Mouse (Mus musculus) stomach, embryonic 14.5 days (tissue): ENCODE measurements at regions not wholly inside any gene's neighbourhood (a gene's known extent, or its start where the extent isn't known, plus 50 kb on each side); places are given as distances from the start of the nearest gene placed in this dataset.

Source experiments
- ATAC-seq: fragments of 200-750 bp; cut with Nextera tagmentation; 2 replicates; pipeline ENCODE4 v1.8.0; 2017; ENCODE audit warnings: low read depth, moderate TSS enrichment; ENCODE audit not compliant: insufficient number of reproducible peaks, insufficient read depth, low FRiP score
- H3K27ac ChIP-seq: fragments of 300-500 bp; sonication (generic); 2 replicates; pipeline ENCODE4 v1.5.1; 2014; ENCODE audit warnings: mild to moderate bottlenecking, low read length, moderate library complexity, mixed read lengths
- H3K27me3 ChIP-seq: fragments of 300-500 bp; sonication (generic); 2 replicates; pipeline ENCODE4 v1.6.1; 2014; ENCODE audit warnings: low read length, control low read depth, mixed read lengths; ENCODE audit not compliant: control insufficient read depth, insufficient read depth
- H3K36me3 ChIP-seq: fragments of 300-500 bp; sonication (generic); 2 replicates; pipeline ENCODE4 v1.6.1; 2014; ENCODE audit warnings: mild to moderate bottlenecking, control low read depth, low read length, moderate library complexity, mixed read lengths; ENCODE audit not compliant: control insufficient read depth, insufficient read depth
- H3K4me1 ChIP-seq: fragments of 300-500 bp; sonication (generic); 2 replicates; pipeline ENCODE4 v1.6.1; 2014; ENCODE audit warnings: low read length, control low read depth, mixed read lengths; ENCODE audit not compliant: control insufficient read depth, insufficient read depth
- H3K4me2 ChIP-seq: fragments of 300-500 bp; sonication (generic); replicated peaks from 2 replicates; pipeline ENCODE4 v1.6.1; 2014; ENCODE audit warnings: low read depth, low read length, control low read depth
- H3K4me3 ChIP-seq: fragments of 300-500 bp; sonication (generic); 2 replicates; pipeline ENCODE4 v1.5.1; 2014; ENCODE audit warnings: low read depth, low read length, control low read depth
- H3K9ac ChIP-seq: fragments of 300-500 bp; sonication (generic); replicated peaks from 2 replicates; pipeline ENCODE4 v1.6.1; 2014; ENCODE audit warnings: low read depth, mild to moderate bottlenecking, control low read depth, low read length, moderate library complexity, mixed read lengths
- H3K9me3 ChIP-seq: fragments of 300-500 bp; sonication (generic); 2 replicates; pipeline ENCODE4 v1.6.1; 2016; ENCODE audit warnings: low read depth, low read length, control low read depth; ENCODE audit not compliant: control insufficient read depth
- WGBS: fragments of 180-500 bp; shearing (Covaris S2); extraction: QIAGEN DNeasy Blood & Tissue Kit; methylation state at CpG from one replicate; pipeline ENCODE4 v1.1.7; 2014; 5-methylcytosine and 5-hydroxymethylcytosine counted together

DNA sequence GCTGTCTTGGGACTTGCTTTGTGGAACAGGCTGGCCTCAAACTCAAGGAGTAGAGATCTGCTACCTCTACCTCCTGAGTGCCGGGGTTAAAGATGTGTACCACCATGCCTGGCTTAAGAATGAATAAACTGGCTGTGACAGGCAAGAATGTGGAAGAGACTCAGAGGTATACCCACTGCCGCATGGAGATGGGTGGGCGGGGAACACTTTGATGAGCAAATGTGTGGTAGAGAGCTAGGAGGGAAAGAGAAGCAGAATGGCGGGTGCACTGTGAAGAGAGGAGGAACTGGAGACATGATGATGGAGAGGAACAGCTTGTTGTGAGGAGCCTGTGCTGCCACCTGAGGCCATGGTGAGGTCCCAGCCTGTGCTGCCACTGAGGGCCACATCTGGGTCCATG is 138.9 kb downstream of the Tpra1 start:
- Histone ChIP-seq H3K4me1 (no peaks in the 10 kb centered on the region), H3K4me3 (no peak overlapping the region), H3K36me3 (no peaks in the 10 kb centered on the region), H3K9me3 (no peaks in the 10 kb centered on the region), H3K4me2 (no peak overlapping the region), H3K27ac (no peak overlapping the region), H3K9ac (no peak overlapping the region), H3K27me3 (no peaks in the 10 kb centered on the region)
- 78% methylated on average over 4 of the region's 4 CpGs for WGBS
- no peak for ATAC-seq

DNA sequence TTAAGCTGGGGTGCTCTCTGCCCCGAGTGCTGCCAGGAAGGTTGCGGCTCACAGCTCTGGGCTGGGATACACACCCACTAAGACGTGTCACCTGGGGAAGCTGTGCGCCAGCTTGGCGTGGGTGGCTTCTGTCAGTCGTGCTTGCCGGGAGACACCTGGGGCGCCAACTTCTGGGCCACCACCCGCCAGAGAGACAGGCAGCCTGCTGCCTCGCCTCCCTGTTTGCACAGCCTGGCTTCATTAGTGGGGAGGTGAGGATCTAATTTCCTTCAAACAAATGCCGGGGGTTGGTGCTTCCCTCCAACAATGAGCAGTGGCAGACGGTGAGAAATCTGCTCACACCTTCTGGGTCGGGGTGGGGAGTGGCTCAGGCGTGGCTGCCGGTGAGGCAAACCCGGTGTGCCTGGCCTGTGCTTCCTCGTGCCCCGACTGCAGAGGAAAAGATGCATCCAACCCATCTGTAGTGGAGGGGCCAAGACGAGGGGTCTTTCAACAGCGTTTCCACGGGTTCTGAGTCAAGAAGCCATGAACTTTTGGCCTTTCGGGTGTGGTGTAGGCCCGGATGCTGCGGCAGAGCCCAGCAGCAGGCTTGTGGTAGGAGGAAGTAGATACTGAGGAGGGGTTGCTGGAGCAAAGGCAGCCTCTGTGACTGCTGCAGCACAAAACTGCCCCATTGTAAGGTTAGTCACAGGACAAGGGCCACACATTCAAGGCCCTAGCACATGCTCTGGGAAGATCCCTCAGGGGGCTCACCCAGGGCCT is 140.6 kb downstream of the Tpra1 start:
- no peak overlapping the region for H3K27ac ChIP-seq
- no peak overlapping the region for H3K4me3 ChIP-seq
- H3K4me1 ChIP-seq: no peaks in the 10 kb centered on the region
- no peak for ATAC-seq
- H3K27me3 ChIP-seq: no peaks in the 10 kb centered on the region
- no peak overlapping the region for H3K4me2 ChIP-seq
- no peaks in the 10 kb centered on the region for H3K36me3 ChIP-seq
- WGBS: 18% methylated on average over 24 of the region's 24 CpGs
- H3K9me3 ChIP-seq: no peaks in the 10 kb centered on the region
- H3K9ac ChIP-seq: no peak overlapping the region

DNA sequence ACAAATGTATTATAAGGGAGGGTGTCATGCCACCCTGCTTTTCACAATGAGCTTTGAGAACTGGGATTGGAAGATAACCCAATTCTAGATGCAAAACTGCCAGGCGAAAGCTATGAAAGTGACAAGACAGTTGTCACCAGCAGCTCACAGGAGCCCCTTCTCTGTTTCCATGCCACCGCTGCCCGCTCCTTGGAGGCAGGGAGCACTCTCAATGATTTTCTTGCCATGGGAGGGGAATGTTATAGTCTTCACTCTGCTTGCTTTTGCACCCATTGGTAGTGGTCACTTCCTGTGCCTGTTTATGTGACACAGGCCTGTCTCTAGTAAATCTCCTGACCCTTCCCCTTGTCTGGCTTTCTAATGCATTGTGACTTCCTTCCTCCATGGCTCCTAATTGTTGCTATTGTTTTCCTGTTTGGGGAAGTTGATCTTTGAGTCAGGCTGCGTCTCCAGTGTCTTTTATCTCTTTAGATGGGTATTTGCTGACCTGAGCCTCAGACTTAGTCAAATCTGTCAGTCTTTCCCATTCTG is 143.4 kb downstream of the Tpra1 start:
- Histone ChIP-seq H3K9me3 (no peaks in the 10 kb centered on the region), H3K36me3 (no peaks in the 10 kb centered on the region), H3K4me3 (no peak overlapping the region), H3K9ac (no peak overlapping the region), H3K27me3 (no peaks in the 10 kb centered on the region), H3K4me2 (no peak overlapping the region), H3K27ac (no peak overlapping the region), H3K4me1 (no peaks in the 10 kb centered on the region)
- WGBS: 68% methylated on average over 4 of the region's 4 CpGs
- no peak for ATAC-seq

DNA sequence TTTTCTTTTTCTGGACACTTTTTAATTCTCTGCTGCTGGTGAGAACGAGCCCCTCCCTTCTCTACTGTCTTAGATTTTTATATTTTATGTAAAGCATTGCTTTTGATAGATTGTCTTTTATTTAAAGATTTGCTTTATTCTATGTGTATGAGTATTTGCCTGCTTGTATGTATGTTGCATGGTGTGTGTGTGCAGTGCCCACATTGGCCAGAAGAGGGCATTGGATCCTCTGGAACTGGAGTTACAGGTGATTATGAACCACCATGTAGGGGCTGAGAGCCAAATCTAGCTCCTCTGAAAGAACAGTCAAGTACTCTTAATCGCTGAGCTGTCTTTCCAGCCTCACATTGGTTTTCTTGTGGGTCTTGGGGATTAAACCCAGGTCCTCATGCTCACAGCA is 144.4 kb downstream of the Tpra1 start:
- Histone ChIP-seq H3K4me3 (no peak overlapping the region), H3K4me2 (no peak overlapping the region), H3K4me1 (no peaks in the 10 kb centered on the region), H3K36me3 (no peaks in the 10 kb centered on the region), H3K9ac (no peak overlapping the region), H3K27me3 (no peaks in the 10 kb centered on the region), H3K9me3 (no peaks in the 10 kb centered on the region), H3K27ac (no peak overlapping the region)
- no peak for ATAC-seq
- WGBS: 83% methylated on average over 2 of the region's 2 CpGs

DNA sequence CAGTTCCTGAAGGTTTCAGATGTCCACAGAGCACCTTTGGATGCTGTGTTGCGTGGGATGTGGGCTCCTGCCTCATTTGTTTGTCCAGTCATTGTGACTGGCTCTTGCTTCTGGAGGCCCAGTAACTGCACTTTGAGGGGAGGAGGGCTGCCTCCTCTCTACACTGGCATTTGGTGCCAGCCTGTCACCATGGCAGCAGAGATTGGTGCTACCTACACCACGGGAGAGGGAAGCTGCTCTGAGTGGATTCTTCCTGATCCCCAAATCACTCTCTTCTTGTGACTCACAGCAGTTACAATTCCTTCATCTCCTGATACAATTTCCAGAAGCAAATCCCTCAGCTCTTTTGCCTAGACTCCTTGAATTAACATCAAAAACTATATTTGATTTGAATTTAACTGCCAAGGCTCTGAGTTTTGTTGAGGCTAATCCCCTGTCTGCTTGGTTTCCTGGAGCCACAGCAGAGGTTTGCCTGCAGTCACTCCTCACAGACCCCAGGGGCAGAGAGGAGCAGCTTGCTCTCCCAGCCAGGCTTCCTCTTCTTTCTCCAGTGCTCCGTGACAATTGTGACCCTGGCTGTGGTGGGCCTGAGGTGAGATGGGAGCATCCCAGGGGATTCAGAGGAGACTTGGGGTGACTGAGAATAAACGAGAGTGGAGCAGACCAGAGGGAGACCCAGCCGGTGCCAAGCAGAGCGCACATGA is 145.7 kb downstream of the Tpra1 start:
- H3K9ac ChIP-seq: no peak overlapping the region
- no peaks in the 10 kb centered on the region for H3K36me3 ChIP-seq
- no peak for ATAC-seq
- no peaks in the 10 kb centered on the region for H3K9me3 ChIP-seq
- H3K4me3 ChIP-seq: no peak overlapping the region
- no peaks in the 10 kb centered on the region for H3K4me1 ChIP-seq
- 56% methylated on average over 6 of the region's 6 CpGs for WGBS
- H3K4me2 ChIP-seq: no peak overlapping the region
- no peak overlapping the region for H3K27ac ChIP-seq
- no peaks in the 10 kb centered on the region for H3K27me3 ChIP-seq

DNA sequence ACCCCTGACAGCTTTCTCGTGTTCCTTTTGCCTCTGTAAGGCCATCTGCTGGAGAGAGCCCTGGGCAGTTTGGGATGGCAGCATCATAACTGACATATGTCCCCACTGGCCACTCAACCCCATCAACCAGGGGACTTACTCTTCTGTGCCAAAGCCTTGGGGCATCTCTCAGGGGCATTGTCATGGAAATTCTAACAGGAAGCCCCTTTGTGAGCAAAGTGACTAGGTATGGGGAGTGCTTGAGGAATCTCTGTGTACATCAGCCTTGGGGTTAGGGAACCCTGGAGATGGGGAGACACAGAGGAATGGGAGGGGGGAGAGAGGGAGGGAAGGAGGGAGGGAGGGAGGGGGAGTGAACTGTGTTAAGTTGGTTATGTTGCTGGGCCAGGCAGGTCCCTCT is 147.2 kb downstream of the Tpra1 start:
- H3K4me2 ChIP-seq: no peak overlapping the region

DNA sequence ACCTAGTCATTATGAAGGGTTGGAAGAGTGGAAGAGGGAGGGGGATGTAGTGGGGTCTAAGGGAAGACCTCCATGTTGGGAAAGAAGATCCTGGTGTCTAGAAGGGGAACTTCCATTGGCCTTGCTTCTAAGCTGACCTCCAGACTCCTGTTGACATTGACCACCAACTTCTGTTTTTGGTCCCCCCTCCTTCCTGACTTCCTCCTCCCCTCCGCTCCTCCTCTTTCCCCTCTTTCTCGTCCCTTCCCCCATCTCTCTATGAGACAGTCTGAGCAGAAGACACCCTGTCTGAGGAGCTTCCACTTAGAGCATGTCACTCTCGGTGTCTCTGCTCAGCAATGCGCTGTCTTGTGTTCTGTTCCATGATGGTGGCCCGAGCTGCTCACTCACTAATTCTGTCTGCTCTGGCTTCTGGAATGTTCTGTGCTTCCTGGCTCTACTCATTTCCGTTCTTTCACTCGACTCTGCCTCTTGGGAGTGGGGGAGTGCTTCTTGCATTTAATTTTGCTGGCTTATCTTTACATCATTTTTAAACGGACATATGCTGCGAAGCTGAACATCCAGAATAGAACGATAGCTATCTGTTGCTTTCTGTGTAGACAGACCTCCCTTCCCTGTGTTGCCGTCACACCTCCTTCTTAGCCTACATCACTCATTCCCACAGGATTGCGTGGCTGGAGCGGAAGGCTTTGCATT is 148.7 kb downstream of the Tpra1 start:
- Histone ChIP-seq H3K4me3 (no peak overlapping the region), H3K36me3 (no peaks in the 10 kb centered on the region), H3K27ac (no peak overlapping the region), H3K4me1 (no peaks in the 10 kb centered on the region), H3K4me2 (no peak overlapping the region), H3K27me3 (no peaks in the 10 kb centered on the region), H3K9ac (no peak overlapping the region), H3K9me3 (no peaks in the 10 kb centered on the region)
- ATAC-seq: no peak
- WGBS: 80% methylated on average over 13 of the region's 13 CpGs

More for the DNA sequence above, 147.2 kb downstream of the Tpra1 start:
- H3K27me3 ChIP-seq: no peaks in the 10 kb centered on the region
- no peaks in the 10 kb centered on the region for H3K36me3 ChIP-seq
- no peak overlapping the region for H3K9ac ChIP-seq
- ATAC-seq: no peak
- H3K27ac ChIP-seq: no peak overlapping the region
- no peaks in the 10 kb centered on the region for H3K4me1 ChIP-seq
- H3K9me3 ChIP-seq: no peaks in the 10 kb centered on the region
- 42% methylated on average over 1 of the region's 1 CpGs for WGBS
- H3K4me3 ChIP-seq: no peak overlapping the region

DNA sequence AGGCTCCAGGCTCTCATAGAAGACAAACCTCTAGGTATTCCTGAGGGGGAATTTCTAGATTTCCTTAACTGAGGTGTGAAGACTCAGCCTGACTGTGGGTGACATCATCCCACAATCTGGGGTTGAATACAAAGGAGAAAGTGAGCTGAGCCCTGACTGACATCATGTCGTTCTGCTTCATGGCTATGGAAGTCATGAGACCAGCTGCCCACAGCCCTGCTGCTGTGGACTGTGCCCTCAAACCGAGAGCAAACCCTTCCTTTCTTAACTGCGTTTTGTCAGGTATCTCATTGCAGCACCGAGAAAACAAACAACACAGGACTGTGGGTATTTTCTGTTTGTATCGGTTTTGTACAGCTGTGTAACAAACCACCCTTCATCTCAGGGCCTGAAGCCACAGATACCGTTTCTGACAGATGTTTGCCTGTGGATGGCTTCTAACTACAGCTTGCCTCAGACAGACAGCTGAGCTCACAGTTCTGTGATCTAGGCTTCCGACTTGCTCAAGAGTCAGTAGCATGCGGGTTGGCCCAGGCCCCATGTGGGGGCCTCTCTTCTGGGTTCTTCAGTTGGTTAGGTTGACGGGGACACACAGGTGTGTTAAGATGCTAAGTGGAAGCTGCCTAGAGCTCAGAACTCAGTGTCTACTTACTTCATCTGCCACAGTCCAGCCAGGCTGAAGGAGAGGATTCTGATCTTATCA is 150.9 kb downstream of the Tpra1 start:
- H3K27ac ChIP-seq: no peak overlapping the region
- whole genome bisulfite sequencing: 82% methylated on average over 9 of the region's 9 CpGs
- H3K4me1 ChIP-seq: no peaks in the 10 kb centered on the region
- H3K27me3 ChIP-seq: no peaks in the 10 kb centered on the region
- H3K9me3 ChIP-seq: no peaks in the 10 kb centered on the region
- no peaks in the 10 kb centered on the region for H3K36me3 ChIP-seq
- no peak overlapping the region for H3K9ac ChIP-seq
- no peak for ATAC-seq
- no peak overlapping the region for H3K4me3 ChIP-seq
- H3K4me2 ChIP-seq: no peak overlapping the region
